Mouse (Mus musculus): ENCODE data around the gene Cel. TPM values are rescaled to one million over a fixed set of nuclear protein-coding genes. Genes with fewer than 3 reads are reported as not detected.
A peak's percentile ranks its signal among the peaks of the same experiment; 100 is the strongest.

The Cel gene
- polyA plus RNA-seq, 1 experiment from 2014 or later: not detected

- peak overlapping the region; percentile 84 for H3K27ac ChIP-seq
- H3K4me1 ChIP-seq: peaks cover 98% of the 10 kb centered on the region
- 71% methylated on average over 7 of the region's 7 CpGs for WGBS
- peak overlapping the region; percentile 70 for H3K4me3 ChIP-seq
- H3K27me3 ChIP-seq (ENCODE audit: poor library complexity, severe bottlenecking): peaks cover 14% of the 10 kb centered on the region
- H3K36me3 ChIP-seq (replicated peaks): no peaks in the 10 kb centered on the region
- DNase-seq (ENCODE audit: extremely low spot score, low spot score): no peak
- no peaks in the 10 kb centered on the region for H3K9me3 ChIP-seq
These were observed 29.2 kb downstream of the Cel start for GRCm38 (mm10) chr2:28533901-28534435.

GRCm38 (mm10) chr2:28532938-28533771, 30.0 kb downstream of the Cel start:
- Histone ChIP-seq H3K27ac (peak overlapping the region; percentile 84), H3K9me3 (no peaks in the 10 kb centered on the region), H3K36me3 (replicated peaks) (no peaks in the 10 kb centered on the region), H3K4me3 (peak overlapping the region; percentile 70), H3K4me1 (peaks cover 96% of the 10 kb centered on the region), H3K27me3 (ENCODE audit: poor library complexity, severe bottlenecking) (peaks cover 14% of the 10 kb centered on the region)
- 3% methylated on average over 49 of the region's 49 CpGs for WGBS
- DNase-seq (ENCODE audit: extremely low spot score, low spot score): peak; percentile 85

- H3K36me3 ChIP-seq (replicated peaks): no peaks in the 10 kb centered on the region
- no peaks in the 10 kb centered on the region for H3K9me3 ChIP-seq
- H3K27me3 ChIP-seq (ENCODE audit: poor library complexity, severe bottlenecking): peaks cover 14% of the 10 kb centered on the region
- no peak overlapping the region for H3K4me3 ChIP-seq
- H3K27ac ChIP-seq: no peak overlapping the region
- peaks cover 93% of the 10 kb centered on the region for H3K4me1 ChIP-seq
- no peak for DNase-seq (ENCODE audit: extremely low spot score, low spot score)
- 66% methylated on average over 7 of the region's 7 CpGs for WGBS
These were observed 32.9 kb downstream of the Cel start for GRCm38 (mm10) chr2:28530311-28530710.

DNA sequence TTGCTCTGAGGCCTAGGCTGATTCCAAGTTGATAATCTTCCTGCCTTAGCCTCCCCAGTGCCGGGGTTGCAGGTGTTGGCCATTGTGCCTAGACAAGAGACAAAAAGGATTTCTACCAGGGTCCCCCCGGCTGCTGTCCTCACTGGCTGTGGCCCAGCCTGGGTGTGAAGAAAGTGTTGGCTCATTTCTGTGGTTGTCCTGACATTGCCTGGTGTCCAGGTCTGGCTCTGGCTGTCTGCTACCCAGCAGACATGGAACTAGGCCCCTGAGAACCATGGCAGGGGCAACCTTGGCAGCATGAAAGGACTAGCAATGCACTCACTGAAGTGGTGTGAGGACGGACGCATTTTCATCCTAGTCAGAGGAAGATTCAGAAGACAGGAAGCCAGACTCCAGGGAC, 33.3 kb downstream of the Cel start:
- Histone ChIP-seq H3K4me3 (no peak overlapping the region), H3K27me3 (ENCODE audit: poor library complexity, severe bottlenecking) (peaks cover 14% of the 10 kb centered on the region), H3K4me1 (peaks cover 93% of the 10 kb centered on the region), H3K36me3 (replicated peaks) (no peaks in the 10 kb centered on the region), H3K9me3 (no peaks in the 10 kb centered on the region), H3K27ac (peak overlapping the region; percentile 9; the same call in 1 of the 2 replicates)
- DNase-seq (ENCODE audit: extremely low spot score, low spot score): no peak
- WGBS: 77% methylated on average over 4 of the region's 4 CpGs

- H3K27me3 ChIP-seq (ENCODE audit: poor library complexity, severe bottlenecking): no peaks in the 10 kb centered on the region
- 85% methylated on average over 7 of the region's 7 CpGs for WGBS
- no peak for DNase-seq (ENCODE audit: extremely low spot score, low spot score)
- H3K9me3 ChIP-seq: no peaks in the 10 kb centered on the region
- H3K4me3 ChIP-seq: no peak overlapping the region
- H3K27ac ChIP-seq: 0 out of 2 replicates have a peak overlapping the region, but pooled peaks have one; percentile 15
- H3K36me3 ChIP-seq (replicated peaks): no peaks in the 10 kb centered on the region
- H3K4me1 ChIP-seq: peaks cover 93% of the 10 kb centered on the region
These were observed 34.9 kb downstream of the Cel start for GRCm38 (mm10) chr2:28528354-28528730.

DNA sequence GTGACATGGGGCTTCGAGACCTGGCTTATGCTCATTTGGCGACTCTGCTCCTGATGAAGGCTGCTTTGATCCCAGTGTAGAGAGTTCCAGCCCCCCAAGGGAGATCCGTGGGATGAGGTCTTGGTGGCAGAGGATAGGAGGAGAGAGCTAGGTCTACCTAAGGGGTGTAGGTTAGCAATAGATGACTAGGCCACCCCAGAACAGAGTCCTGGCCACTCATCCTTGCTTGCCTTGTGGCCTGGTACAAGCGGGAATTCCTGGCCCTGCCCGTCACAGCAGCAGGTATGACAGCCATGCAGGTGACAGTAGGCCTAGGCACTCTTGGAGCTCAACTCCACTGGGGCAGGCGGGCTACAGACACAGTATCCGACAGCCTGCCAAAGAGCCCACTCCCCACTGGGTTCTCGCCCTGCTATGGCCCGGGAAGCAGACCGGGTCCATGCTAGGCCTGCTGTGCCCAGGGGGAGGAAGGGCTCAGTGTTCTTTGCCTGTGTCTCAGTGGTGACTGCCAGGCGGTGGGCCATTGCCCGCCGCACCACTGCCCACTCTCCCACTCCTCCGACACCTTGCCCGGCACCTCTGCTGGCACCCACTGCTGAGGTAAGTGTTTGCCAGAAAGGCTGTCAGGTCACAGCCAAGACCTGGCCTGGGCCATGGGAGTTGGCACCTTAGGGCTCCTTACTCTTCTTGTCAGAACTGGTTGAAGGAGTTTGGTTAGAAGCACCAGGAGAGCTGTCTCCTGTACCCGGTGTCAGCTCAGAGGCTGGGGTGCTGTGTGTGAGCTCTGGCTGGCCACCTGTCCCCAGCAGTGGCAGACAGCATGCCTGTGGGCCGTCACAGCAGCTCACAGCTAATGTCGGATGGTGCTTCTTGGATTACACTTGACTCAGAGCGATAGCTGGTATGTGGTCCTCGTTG, 35.5 kb downstream of the Cel start:
- H3K36me3 ChIP-seq (replicated peaks): no peaks in the 10 kb centered on the region; the same call in 1 of the 2 replicates
- H3K4me1 ChIP-seq: peaks cover 89% of the 10 kb centered on the region
- no peaks in the 10 kb centered on the region for H3K27me3 ChIP-seq (ENCODE audit: poor library complexity, severe bottlenecking)
- DNase-seq (ENCODE audit: extremely low spot score, low spot score): no peak
- no peak overlapping the region for H3K4me3 ChIP-seq
- WGBS: 90% methylated on average over 20 of the region's 20 CpGs
- no peaks in the 10 kb centered on the region for H3K9me3 ChIP-seq
- 0 out of 2 replicates have a peak overlapping the region, but pooled peaks have one; percentile 15 for H3K27ac ChIP-seq

- Histone ChIP-seq H3K36me3 (replicated peaks) (peaks cover 6% of the 10 kb centered on the region), H3K9me3 (no peaks in the 10 kb centered on the region), H3K27ac (peak overlapping the region; percentile 83), H3K4me3 (peak overlapping the region; percentile 24; the same call in 1 of the 2 replicates), H3K4me1 (peaks cover 76% of the 10 kb centered on the region), H3K27me3 (ENCODE audit: poor library complexity, severe bottlenecking) (no peaks in the 10 kb centered on the region)
- 47% methylated on average over 12 of the region's 12 CpGs for WGBS
- DNase-seq (ENCODE audit: extremely low spot score, low spot score): no peak
These were observed 37.0 kb downstream of the Cel start for GRCm38 (mm10) chr2:28525943-28526876.

- peak; percentile 62 for DNase-seq (ENCODE audit: extremely low spot score, low spot score)
- no peaks in the 10 kb centered on the region for H3K9me3 ChIP-seq
- 17% methylated on average over 11 of the region's 11 CpGs for WGBS
- peak overlapping the region; percentile 24; the same call in 1 of the 2 replicates for H3K4me3 ChIP-seq
- H3K36me3 ChIP-seq (replicated peaks): peaks cover 6% of the 10 kb centered on the region
- H3K27me3 ChIP-seq (ENCODE audit: poor library complexity, severe bottlenecking): no peaks in the 10 kb centered on the region
- peak overlapping the region; percentile 83 for H3K27ac ChIP-seq
- H3K4me1 ChIP-seq: peaks cover 75% of the 10 kb centered on the region
These were observed 37.8 kb downstream of the Cel start for GRCm38 (mm10) chr2:28525219-28525942.

DNA sequence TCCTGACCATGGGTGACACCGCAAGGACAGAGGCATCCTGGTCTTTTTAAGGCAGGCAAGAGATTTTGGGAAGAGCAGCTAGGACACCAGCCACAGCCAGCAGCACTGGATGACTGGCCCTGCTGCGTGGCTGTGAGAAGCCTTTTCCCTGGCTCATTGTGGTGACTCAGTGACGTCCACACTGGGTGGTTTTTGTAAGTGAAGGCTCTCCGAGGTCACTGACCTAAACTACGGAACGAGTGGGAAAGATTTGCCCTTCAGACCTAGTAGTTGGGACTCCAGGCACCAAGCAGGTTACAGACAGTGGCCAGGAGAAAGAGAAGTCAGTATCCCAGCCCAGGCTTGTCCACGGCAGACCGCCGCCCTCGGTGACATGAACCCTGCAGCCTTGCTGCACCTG, 38.8 kb downstream of the Cel start:
- H3K4me3 ChIP-seq: no peak overlapping the region
- DNase-seq (ENCODE audit: extremely low spot score, low spot score): no peak
- H3K27me3 ChIP-seq (ENCODE audit: poor library complexity, severe bottlenecking): no peaks in the 10 kb centered on the region
- WGBS: 82% methylated on average over 10 of the region's 10 CpGs
- H3K4me1 ChIP-seq: peaks cover 74% of the 10 kb centered on the region
- no peaks in the 10 kb centered on the region for H3K9me3 ChIP-seq
- H3K27ac ChIP-seq: peak overlapping the region; percentile 83
- peaks cover 6% of the 10 kb centered on the region for H3K36me3 ChIP-seq (replicated peaks)

DNA sequence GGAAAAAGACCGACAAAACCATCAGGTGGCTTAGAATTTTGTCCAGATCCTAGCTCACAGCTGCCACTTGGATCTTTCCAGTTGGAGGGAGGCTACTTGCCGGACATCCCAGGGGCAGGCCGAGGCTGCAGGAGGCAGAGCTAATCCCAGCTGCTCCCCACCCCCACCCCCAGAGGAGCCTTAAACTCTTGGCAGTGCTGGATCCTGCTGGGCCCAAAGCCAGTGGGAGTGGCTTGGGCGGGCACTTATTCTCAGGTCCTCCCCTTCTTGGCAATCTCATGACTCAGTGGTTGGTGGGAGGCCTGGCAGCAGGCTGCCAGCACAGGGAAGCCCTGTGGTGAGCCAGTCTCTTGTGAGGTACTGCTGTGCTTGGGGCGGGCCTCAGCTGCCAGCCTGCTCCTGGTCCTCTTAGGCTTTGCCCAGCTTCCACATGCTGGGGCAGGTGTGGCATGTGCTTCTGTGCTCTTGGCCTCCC, 39.5 kb downstream of the Cel start:
- Histone ChIP-seq H3K27ac (peak overlapping the region; percentile 63), H3K4me3 (no peak overlapping the region), H3K4me1 (peaks cover 74% of the 10 kb centered on the region), H3K27me3 (ENCODE audit: poor library complexity, severe bottlenecking) (no peaks in the 10 kb centered on the region), H3K9me3 (no peaks in the 10 kb centered on the region), H3K36me3 (replicated peaks) (peaks cover 6% of the 10 kb centered on the region)
- 16% methylated on average over 5 of the region's 5 CpGs for WGBS
- DNase-seq (ENCODE audit: extremely low spot score, low spot score): no peak

- Histone ChIP-seq H3K4me3 (no peak overlapping the region), H3K27ac (no peak overlapping the region), H3K4me1 (peaks cover 76% of the 10 kb centered on the region), H3K36me3 (replicated peaks) (peaks cover 9% of the 10 kb centered on the region), H3K9me3 (no peaks in the 10 kb centered on the region), H3K27me3 (ENCODE audit: poor library complexity, severe bottlenecking) (no peaks in the 10 kb centered on the region)
- DNase-seq (ENCODE audit: extremely low spot score, low spot score): no peak
- 91% methylated on average over 4 of the region's 4 CpGs for WGBS
These were observed 41.0 kb downstream of the Cel start for GRCm38 (mm10) chr2:28522166-28522565.
